Mouse (Mus musculus) heart, adult 2 months (tissue): Measurements from ENCODE around the gene Ppp1r35.

Source experiments
- CTCF ChIP-seq: fragments of 200-600 bp; IDR thresholded peaks from 2 replicates; pipeline ENCODE4 v1.8.1; 2022; ENCODE audit warnings: antibody characterized with exemption, mild to moderate bottlenecking, moderate library complexity
- EP300 ChIP-seq: fragments of 200-500 bp; IDR thresholded peaks from 2 replicates; pipeline ENCODE4 v1.6.1; 2011; ENCODE audit warnings: low read depth, low read length, control low read depth; ENCODE audit not compliant: insufficient read depth
- POLR2A ChIP-seq: fragments of 200-500 bp; IDR thresholded peaks from 2 replicates; pipeline ENCODE4 v1.6.1; 2011; ENCODE audit warnings: mild to moderate bottlenecking, low read depth, low read length, control low read depth; ENCODE audit not compliant: insufficient read depth

- TF ChIP-seq EP300 (no peak), POLR2A (no peak), CTCF (peak; percentile 36)
Observed at GRCm38 (mm10) chr5:137738516-137738915, 40.1 kb upstream of the Ppp1r35 start.
